Mouse (Mus musculus) liver, postnatal 0 days (tissue): ENCODE results near the gene Rfx1. TPM values are rescaled to one million over a fixed set of nuclear protein-coding genes. Genes with fewer than 3 reads are reported as not detected.

ENCODE experiments used
- ATAC-seq: fragments of 200-750 bp; cut with Nextera tagmentation; 2 replicates; pipeline ENCODE4 v1.8.0; 2017; ENCODE audit warnings: mild to moderate bottlenecking, moderate library complexity
- DNase-seq: peaks from one replicate; pipeline ENCODE4 v3.0.0-alpha.2; 2016
- H3K27ac ChIP-seq: fragments of 300-500 bp; sonication (generic); 2 replicates; pipeline ENCODE4 v1.5.1; 2014; ENCODE audit warnings: antibody characterized with exemption, moderate library complexity, mild to moderate bottlenecking, low read depth
- H3K27me3 ChIP-seq: fragments of 300-500 bp; sonication (generic); 2 replicates; pipeline ENCODE4 v1.6.1; 2014; ENCODE audit warnings: low read length, control low read depth, mixed read lengths; ENCODE audit not compliant: insufficient read depth
- H3K36me3 ChIP-seq: fragments of 300-500 bp; sonication (generic); replicated peaks from 2 replicates; pipeline ENCODE4 v1.6.1; 2014; ENCODE audit warnings: mild to moderate bottlenecking, control low read depth, low read length, moderate library complexity, mixed read lengths; ENCODE audit not compliant: insufficient read depth
- H3K4me1 ChIP-seq: fragments of 300-500 bp; sonication (generic); 2 replicates; pipeline ENCODE4 v1.6.1; 2014; ENCODE audit warnings: antibody characterized with exemption, mild to moderate bottlenecking, control low read depth; ENCODE audit not compliant: insufficient read depth
- H3K4me2 ChIP-seq: fragments of 300-500 bp; sonication (generic); 2 replicates; pipeline ENCODE4 v1.6.1; 2014; ENCODE audit warnings: low read depth, mild to moderate bottlenecking, low read length, moderate library complexity, mixed read lengths
- H3K4me3 ChIP-seq: fragments of 300-500 bp; sonication (generic); 2 replicates; pipeline ENCODE4 v1.5.1; 2014; ENCODE audit warnings: low read depth, low read length
- H3K9ac ChIP-seq: fragments of 300-500 bp; sonication (generic); replicated peaks from 2 replicates; pipeline ENCODE4 v1.6.1; 2014; ENCODE audit warnings: mild to moderate bottlenecking, moderate library complexity
- H3K9me3 ChIP-seq: fragments of 300-500 bp; sonication (generic); 2 replicates; pipeline ENCODE4 v1.6.1; 2016; ENCODE audit warnings: mild to moderate bottlenecking, control low read depth, low read length, mixed read lengths
- CTCF ChIP-seq: sonication (generic); IDR thresholded peaks from 2 replicates; pipeline ENCODE4 v1.5.1; 2016; ENCODE audit warnings: antibody characterized with exemption, low read depth
- EP300 ChIP-seq: IDR thresholded peaks from 2 replicates; pipeline ENCODE4 v1.6.1; 2016; ENCODE audit warnings: antibody characterized with exemption, low read depth, mild to moderate bottlenecking
- WGBS: fragments of 180-500 bp; shearing (Covaris S2); extraction: QIAGEN DNeasy Blood & Tissue Kit; methylation state at CpG from one replicate; pipeline ENCODE4 v1.1.7; 2014; ENCODE audit not compliant: insufficient replicate concordance; 5-methylcytosine and 5-hydroxymethylcytosine counted together
- polyA plus RNA-seq: library from polyadenylated mRNA; unstranded; fragments of >200 nt; fragmentation: Nextera tagmentation; extraction: Ambion mirVana; gene quantifications from 2 replicates; pipeline ENCODE4 v1.2.1, GENCODE M21; 2015

The Rfx1 gene
- polyA plus RNA-seq, 1 experiment from 2014 or later: 1.5 TPM

GRCm38 (mm10) chr8:84052746-84053145, 13.9 kb upstream of the Rfx1 start:
- no peak overlapping the region for H3K27ac ChIP-seq
- H3K27me3 ChIP-seq: no peaks in the 10 kb centered on the region
- no peaks in the 10 kb centered on the region for H3K9me3 ChIP-seq
- H3K9ac ChIP-seq: no peak overlapping the region
- H3K36me3 ChIP-seq: no peaks in the 10 kb centered on the region
- no peak overlapping the region for H3K4me2 ChIP-seq
- peak; percentile 6; the same call in 1 of the 2 replicates for TF ChIP-seq CTCF
- peak; percentile 62 for TF ChIP-seq EP300
- H3K4me3 ChIP-seq: no peak overlapping the region
- 26% methylated on average over 3 of the region's 3 CpGs for WGBS
- peaks cover 5% of the 10 kb centered on the region for H3K4me1 ChIP-seq
- ATAC-seq (peak; percentile 67), DNase-seq (peak; percentile 46)

- Histone ChIP-seq H3K27ac (no peak overlapping the region), H3K36me3 (no peaks in the 10 kb centered on the region), H3K27me3 (no peaks in the 10 kb centered on the region), H3K9ac (no peak overlapping the region), H3K4me1 (peaks cover 5% of the 10 kb centered on the region), H3K9me3 (no peaks in the 10 kb centered on the region), H3K4me2 (no peak overlapping the region), H3K4me3 (no peak overlapping the region)
- ATAC-seq (no peak), DNase-seq (no peak)
- WGBS: 86% methylated on average over 5 of the region's 5 CpGs
- TF ChIP-seq CTCF: no peak
Observed at GRCm38 (mm10) chr8:84053229-84053628, 13.4 kb upstream of the Rfx1 start.

GRCm38 (mm10) chr8:84057827-84058226, 8.8 kb upstream of the Rfx1 start:
- Histone ChIP-seq H3K9me3 (no peaks in the 10 kb centered on the region), H3K27ac (no peak overlapping the region), H3K4me2 (no peak overlapping the region), H3K4me3 (no peak overlapping the region), H3K27me3 (no peaks in the 10 kb centered on the region), H3K9ac (no peak overlapping the region), H3K36me3 (no peaks in the 10 kb centered on the region), H3K4me1 (peaks cover under 1% of the 10 kb centered on the region)
- 76% methylated on average over 1 of the region's 1 CpGs for WGBS
- ATAC-seq: no peak
- TF ChIP-seq EP300 (no peak), CTCF (no peak)
- no peak for DNase-seq

GRCm38 (mm10) chr8:84059226-84059625, 7.4 kb upstream of the Rfx1 start:
- Histone ChIP-seq H3K27me3 (no peaks in the 10 kb centered on the region), H3K9me3 (no peaks in the 10 kb centered on the region), H3K4me1 (peaks cover 7% of the 10 kb centered on the region; the same call in 1 of the 2 replicates), H3K9ac (no peak overlapping the region), H3K36me3 (no peaks in the 10 kb centered on the region), H3K4me2 (no peak overlapping the region), H3K27ac (no peak overlapping the region), H3K4me3 (no peak overlapping the region)
- ATAC-seq (no peak), DNase-seq (no peak)
- WGBS: 77% methylated on average over 2 of the region's 2 CpGs
- TF ChIP-seq EP300: no peak
- peak; percentile 31; the same call in 1 of the 2 replicates for TF ChIP-seq CTCF

GRCm38 (mm10) chr8:84060245-84060644, 6.4 kb upstream of the Rfx1 start:
- peak; percentile 68 for TF ChIP-seq EP300
- TF ChIP-seq CTCF: no peak
- no peak overlapping the region for H3K27ac ChIP-seq
- no peak overlapping the region for H3K4me2 ChIP-seq
- no peak overlapping the region for H3K9ac ChIP-seq
- 60% methylated on average over 2 of the region's 2 CpGs for WGBS
- H3K9me3 ChIP-seq: no peaks in the 10 kb centered on the region
- ATAC-seq: peak; percentile 50
- no peak overlapping the region for H3K4me3 ChIP-seq
- H3K36me3 ChIP-seq: no peaks in the 10 kb centered on the region
- H3K4me1 ChIP-seq: peaks cover 8% of the 10 kb centered on the region; the same call in 1 of the 2 replicates
- DNase-seq: no peak
- no peaks in the 10 kb centered on the region for H3K27me3 ChIP-seq

- no peak overlapping the region for H3K4me2 ChIP-seq
- H3K27ac ChIP-seq: peak overlapping the region; percentile 65; the same call in 1 of the 2 replicates
- H3K9ac ChIP-seq: no peak overlapping the region
Observed at GRCm38 (mm10) chr8:84063861-84064610, 2.6 kb upstream of the Rfx1 start.

More at GRCm38 (mm10) chr8:84063861-84064610, 2.6 kb upstream of the Rfx1 start:
- DNase-seq: peak; percentile 41
- WGBS: 31% methylated on average over 8 of the region's 8 CpGs
- TF ChIP-seq EP300 (no peak), CTCF (no peak)
- no peaks in the 10 kb centered on the region for H3K36me3 ChIP-seq
- no peaks in the 10 kb centered on the region for H3K27me3 ChIP-seq
- H3K4me1 ChIP-seq: peaks cover 23% of the 10 kb centered on the region
- ATAC-seq: no peak
- H3K9me3 ChIP-seq: no peaks in the 10 kb centered on the region
- H3K4me3 ChIP-seq: no peak overlapping the region
